15 mouse cellular contexts compared by ENCODE assay signal in the genomic region with DNA sequence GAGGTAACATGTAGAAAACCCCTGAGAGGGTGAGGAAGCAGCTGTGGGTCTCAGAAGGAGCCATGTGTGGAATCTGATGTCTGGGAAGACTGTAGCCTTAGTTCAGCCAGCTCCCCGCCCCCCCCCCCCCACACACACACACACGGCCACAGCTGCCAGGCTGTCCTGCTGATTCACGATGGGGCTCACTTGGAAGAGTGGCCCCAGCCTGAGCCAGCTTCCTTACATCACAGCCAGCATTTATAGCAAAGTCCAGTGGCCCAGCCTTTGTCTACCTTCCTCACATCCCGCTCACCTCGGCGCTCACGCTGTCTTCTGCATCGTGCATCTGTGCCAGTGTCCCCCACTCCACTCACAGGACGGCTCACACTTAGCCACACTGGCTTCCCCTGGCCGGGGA. TPM values are rescaled to one million over a fixed set of nuclear protein-coding genes. Genes with fewer than 3 reads are reported as not detected.
DNase-seq lines count a peak whose midpoint lies in the region; ATAC-seq and TF ChIP-seq lines count a peak whose summit lies in the region.
"Had no signal": no experiment of that assay in that cellular context is flagged by ENCODE, and none has a peak within 500 bp of the region (broad histone marks: within the 10 kb centered on the region; RNA-seq: fewer than 3 reads in every experiment).

No protein-coding gene starts in this region.

- H3K27me3 ChIP-seq in kidney, embryonic 15.5 days: no peaks in the 10 kb centered on the region
- H3K27me3 ChIP-seq in stomach, embryonic 16.5 days (ENCODE audit: control insufficient read depth, insufficient read depth, low read length): no peaks in the 10 kb centered on the region
- no peaks in the 10 kb centered on the region for H3K27me3 ChIP-seq in stomach, postnatal 0 days (ENCODE audit: control insufficient read depth, insufficient read depth, low read length)
- H3K27me3 ChIP-seq in hindbrain, embryonic 13.5 days: 0 out of 2 replicates have a peak, but pooled peaks cover 3% of the 10 kb centered on the region
- no peaks in the 10 kb centered on the region for H3K27me3 ChIP-seq in small intestine, adult 2 months (ENCODE audit: control insufficient read depth, insufficient read depth, low read length)
- H3K27me3 ChIP-seq: embryonic facial prominence, embryonic 12.5 days; forebrain, embryonic 13.5 days had no signal

- no peak for TF ChIP-seq CTCF in stomach, postnatal 0 days (IDR thresholded peaks at IDR 0.05; ENCODE audit: low read depth)
- TF ChIP-seq CTCF in small intestine, adult 2 months (IDR thresholded peaks at IDR 0.05; ENCODE audit: extremely low read depth, insufficient read length, insufficient replicate concordance, low read depth, low read length): no peak

- no peak overlapping the region for H3K4me3 ChIP-seq in kidney, embryonic 15.5 days (replicated peaks)
- no peak overlapping the region for H3K4me3 ChIP-seq in stomach, embryonic 16.5 days (replicated peaks; ENCODE audit: low read length)
- H3K4me3 ChIP-seq in stomach, postnatal 0 days (ENCODE audit: low read depth, low read length): no peak overlapping the region
- H3K4me3 ChIP-seq in hindbrain, embryonic 13.5 days: no peak overlapping the region
- H3K4me3 ChIP-seq in small intestine, adult 2 months (ENCODE audit: low read depth, low read length): 0 out of 2 replicates have a peak overlapping the region, but pooled peaks have one; percentile 0
- H3K4me3 ChIP-seq: embryonic facial prominence, embryonic 12.5 days; forebrain, embryonic 13.5 days; liver, embryonic 12.5 days had no signal

- no peak for TF ChIP-seq EP300 in stomach, postnatal 0 days (optimal IDR thresholded peaks at IDR 0.05)

- ATAC-seq in kidney, embryonic 15.5 days (replicated peaks; ENCODE audit: low FRiP score): peak; percentile 27; the same call in 1 of the 2 replicates
- ATAC-seq in stomach, embryonic 16.5 days (ENCODE audit: insufficient read depth, low FRiP score): peak; percentile 44; the same call in 1 of the 2 replicates
- no peak; the same call in 1 of the 2 replicates for ATAC-seq in stomach, postnatal 0 days (ENCODE audit: low FRiP score, low TSS enrichment)
- ATAC-seq in hindbrain, embryonic 13.5 days (ENCODE audit: low FRiP score): no peak
- ATAC-seq: forebrain, embryonic 13.5 days; liver, embryonic 12.5 days had no signal

- DNase-seq in kidney, adult 8-10 months: no peak
- no peak for DNase-seq in stomach, postnatal 0 days (ENCODE audit: low spot score)
- DNase-seq in cerebellum, postnatal 10 days: no peak
- DNase-seq in thymus, postnatal 4 days: no peak
- DNase-seq: cerebellum, adult 9-11 months; right cerebral cortex, adult 18-20 months; thymus, adult 2 months had no signal

- WGBS in kidney, embryonic 15.5 days: 32% methylated on average over 10 of the region's 10 CpGs
- WGBS in stomach, embryonic 16.5 days: 34% methylated on average over 9 of the region's 10 CpGs
- 33% methylated on average over 9 of the region's 10 CpGs for WGBS in stomach, postnatal 0 days
- WGBS in hindbrain, embryonic 13.5 days: 50% methylated on average over 8 of the region's 10 CpGs
- WGBS in small intestine, adult 2 months: 19% methylated on average over 10 of the region's 10 CpGs

- no peak for TF ChIP-seq POLR2A in small intestine, adult 2 months (IDR thresholded peaks at IDR 0.05; ENCODE audit: low read depth, low read length)

- H3K36me3 ChIP-seq in kidney, embryonic 15.5 days: no peaks in the 10 kb centered on the region
- no peaks in the 10 kb centered on the region for H3K36me3 ChIP-seq in stomach, embryonic 16.5 days (ENCODE audit: control insufficient read depth, insufficient read depth, low read length)
- no peaks in the 10 kb centered on the region for H3K36me3 ChIP-seq in stomach, postnatal 0 days (ENCODE audit: control insufficient read depth, insufficient read depth, low read length)
- no peaks in the 10 kb centered on the region for H3K36me3 ChIP-seq in hindbrain, embryonic 13.5 days
- peaks cover 22% of the 10 kb centered on the region for H3K36me3 ChIP-seq in small intestine, adult 2 months (ENCODE audit: control insufficient read depth, insufficient read depth, low read length)
- H3K36me3 ChIP-seq: embryonic facial prominence, embryonic 12.5 days; liver, embryonic 12.5 days had no signal

- peaks cover 19% of the 10 kb centered on the region for H3K4me1 ChIP-seq in kidney, embryonic 15.5 days
- H3K4me1 ChIP-seq in stomach, embryonic 16.5 days (ENCODE audit: control insufficient read depth, insufficient read depth, low read length): peaks cover 10% of the 10 kb centered on the region; the same call in 1 of the 2 replicates
- no peaks in the 10 kb centered on the region for H3K4me1 ChIP-seq in stomach, postnatal 0 days (replicated peaks; ENCODE audit: control insufficient read depth, insufficient read depth)
- peaks cover 8% of the 10 kb centered on the region for H3K4me1 ChIP-seq in hindbrain, embryonic 13.5 days (replicated peaks)
- H3K4me1 ChIP-seq in small intestine, adult 2 months (ENCODE audit: control insufficient read depth, insufficient read depth, insufficient read length, low read length): peaks cover 28% of the 10 kb centered on the region
- H3K4me1 ChIP-seq: forebrain, embryonic 13.5 days had no signal

- H3K27ac ChIP-seq in kidney, embryonic 15.5 days: peak overlapping the region; percentile 3; the same call in 1 of the 2 replicates
- no peak overlapping the region for H3K27ac ChIP-seq in stomach, embryonic 16.5 days (ENCODE audit: low read length)
- no peak overlapping the region for H3K27ac ChIP-seq in stomach, postnatal 0 days (replicated peaks)
- no peak overlapping the region for H3K27ac ChIP-seq in hindbrain, embryonic 13.5 days
- H3K27ac ChIP-seq in small intestine, adult 2 months (ENCODE audit: insufficient read depth, low read depth, low read length): peak overlapping the region; percentile 72
- H3K27ac ChIP-seq: embryonic facial prominence, embryonic 12.5 days; forebrain, embryonic 13.5 days; liver, embryonic 12.5 days had no signal

- no peaks in the 10 kb centered on the region; the same call in 1 of the 2 replicates for H3K9me3 ChIP-seq in kidney, embryonic 15.5 days (replicated peaks)
- H3K9me3 ChIP-seq in stomach, embryonic 16.5 days (replicated peaks; ENCODE audit: control insufficient read depth, low read length): no peaks in the 10 kb centered on the region
- no peaks in the 10 kb centered on the region for H3K9me3 ChIP-seq in stomach, postnatal 0 days (ENCODE audit: control insufficient read depth, low read length)
- no peaks in the 10 kb centered on the region for H3K9me3 ChIP-seq in hindbrain, embryonic 13.5 days

- no peak overlapping the region for H3K9ac ChIP-seq in kidney, embryonic 15.5 days
- no peak overlapping the region for H3K9ac ChIP-seq in stomach, embryonic 16.5 days (ENCODE audit: low read length)
- no peak overlapping the region for H3K9ac ChIP-seq in stomach, postnatal 0 days (ENCODE audit: low read length)
- 0 out of 2 replicates have a peak overlapping the region, but pooled peaks have one; percentile 43 for H3K9ac ChIP-seq in hindbrain, embryonic 13.5 days
- H3K9ac ChIP-seq: embryonic facial prominence, embryonic 12.5 days; forebrain, embryonic 13.5 days; liver, embryonic 12.5 days had no signal

- peak overlapping the region; percentile 27; the same call in 1 of the 2 replicates for H3K4me2 ChIP-seq in kidney, embryonic 15.5 days
- H3K4me2 ChIP-seq in stomach, embryonic 16.5 days (ENCODE audit: low read depth, low read length): no peak overlapping the region
- no peak overlapping the region for H3K4me2 ChIP-seq in stomach, postnatal 0 days (replicated peaks; ENCODE audit: low read depth)
- H3K4me2 ChIP-seq in hindbrain, embryonic 13.5 days: no peak overlapping the region
- H3K4me2 ChIP-seq: embryonic facial prominence, embryonic 12.5 days; forebrain, embryonic 13.5 days; heart, embryonic 11.5 days; liver, embryonic 12.5 days had no signal

RNA-seq across cellular contexts. Expression of a gene that starts 23.8 kb away (rescaled TPM):
- not detected in 2 replicates for polyA plus RNA-seq in kidney, embryonic 15.5 days (2015; fragmentation: Nextera tagmentation; extraction: Ambion mirVana)
- polyA plus RNA-seq in stomach, embryonic 16.5 days (2015; fragmentation: Nextera tagmentation; extraction: Ambion mirVana): 0.79 and 2.2 TPM in 2 replicates
- 0.39 and 0.56 TPM in 2 replicates for polyA plus RNA-seq in stomach, postnatal 0 days (2015; fragmentation: Nextera tagmentation; extraction: Ambion mirVana)
- not detected in 2 replicates for polyA plus RNA-seq in hindbrain, embryonic 13.5 days (2015; fragmentation: Nextera tagmentation; extraction: Ambion mirVana)
- polyA plus RNA-seq in small intestine, adult 2 months (2012; rRNA removed): 0.20 and 0.38 TPM in 2 replicates
- polyA plus RNA-seq: embryonic facial prominence, embryonic 12.5 days; forebrain, embryonic 13.5 days; heart, embryonic 11.5 days; liver, embryonic 12.5 days; thymus, adult 2 months had no signal

RNA-seq across cellular contexts. Expression of a gene that starts 28.4 kb away (rescaled TPM):
- polyA plus RNA-seq in kidney, embryonic 15.5 days (2015; fragmentation: Nextera tagmentation; extraction: Ambion mirVana): 1.4 and 2.5 TPM in 2 replicates
- polyA plus RNA-seq in stomach, embryonic 16.5 days (2015; fragmentation: Nextera tagmentation; extraction: Ambion mirVana): 16.0 and 24.7 TPM in 2 replicates
- polyA plus RNA-seq in stomach, postnatal 0 days (2015; fragmentation: Nextera tagmentation; extraction: Ambion mirVana): 21.6 and 24.8 TPM in 2 replicates
- polyA plus RNA-seq in hindbrain, embryonic 13.5 days (2015; fragmentation: Nextera tagmentation; extraction: Ambion mirVana): 0.48 and 0.83 TPM in 2 replicates
- polyA plus RNA-seq in small intestine, adult 2 months (2012; rRNA removed): 64.5 and 102 TPM in 2 replicates

RNA-seq across cellular contexts. Expression of a gene that starts 31.6 kb away (rescaled TPM):
- 28.1 and 33.7 TPM in 2 replicates for polyA plus RNA-seq in kidney, embryonic 15.5 days (2015; fragmentation: Nextera tagmentation; extraction: Ambion mirVana)
- 38.9 and 45.9 TPM in 2 replicates for polyA plus RNA-seq in stomach, embryonic 16.5 days (2015; fragmentation: Nextera tagmentation; extraction: Ambion mirVana)
- 23.6 and 24.5 TPM in 2 replicates for polyA plus RNA-seq in stomach, postnatal 0 days (2015; fragmentation: Nextera tagmentation; extraction: Ambion mirVana)
- polyA plus RNA-seq in hindbrain, embryonic 13.5 days (2015; fragmentation: Nextera tagmentation; extraction: Ambion mirVana): 24.1 and 25.0 TPM in 2 replicates
- 87.3 and 164 TPM in 2 replicates for polyA plus RNA-seq in small intestine, adult 2 months (2012; rRNA removed)

RNA-seq across cellular contexts. Expression of a gene that starts 34.1 kb away (rescaled TPM):
- 2.5 and 3.1 TPM in 2 replicates for polyA plus RNA-seq in kidney, embryonic 15.5 days (2015; fragmentation: Nextera tagmentation; extraction: Ambion mirVana)
- 0.53 and 0.99 TPM in 2 replicates for polyA plus RNA-seq in stomach, embryonic 16.5 days (2015; fragmentation: Nextera tagmentation; extraction: Ambion mirVana)
- polyA plus RNA-seq in stomach, postnatal 0 days (2015; fragmentation: Nextera tagmentation; extraction: Ambion mirVana): 0.15 and 0.27 TPM in 2 replicates
- 21.1 and 22.8 TPM in 2 replicates for polyA plus RNA-seq in hindbrain, embryonic 13.5 days (2015; fragmentation: Nextera tagmentation; extraction: Ambion mirVana)
- polyA plus RNA-seq in small intestine, adult 2 months (2012; rRNA removed): 1.9 and 2.1 TPM in 2 replicates

RNA-seq across cellular contexts. Expression of a gene that starts 34.1 kb away (rescaled TPM):
- 1,132 and 1,166 TPM in 2 replicates for polyA plus RNA-seq in kidney, embryonic 15.5 days (2015; fragmentation: Nextera tagmentation; extraction: Ambion mirVana)
- 915 and 1,024 TPM in 2 replicates for polyA plus RNA-seq in stomach, embryonic 16.5 days (2015; fragmentation: Nextera tagmentation; extraction: Ambion mirVana)
- 893 and 919 TPM in 2 replicates for polyA plus RNA-seq in stomach, postnatal 0 days (2015; fragmentation: Nextera tagmentation; extraction: Ambion mirVana)
- polyA plus RNA-seq in hindbrain, embryonic 13.5 days (2015; fragmentation: Nextera tagmentation; extraction: Ambion mirVana): 626 and 633 TPM in 2 replicates
- polyA plus RNA-seq in small intestine, adult 2 months (2012; rRNA removed): 820 and 1,370 TPM in 2 replicates

Comparison
In these comparisons a context has a peak if more than half of its experiments do, and no peak if none do; other contexts are left out.
1. ATAC-seq: peak in kidney, embryonic 15.5 days (single experiment) and stomach, embryonic 16.5 days (single experiment); none in stomach, postnatal 0 days (single experiment) and hindbrain, embryonic 13.5 days (single experiment).
2. H3K27ac ChIP-seq: peak in kidney, embryonic 15.5 days (single experiment) and small intestine, adult 2 months (single experiment); none in stomach, embryonic 16.5 days (single experiment), stomach, postnatal 0 days (single experiment) and hindbrain, embryonic 13.5 days (single experiment).